ENCODE assay signal across 12 mouse cellular contexts in genomic region chr9:48817907-48818306, GRCm38 (mm10).
"Had no signal": no experiment of that assay in that cellular context is flagged by ENCODE, and none has a peak within 500 bp of the region (broad histone marks: within the 10 kb centered on the region; RNA-seq: fewer than 3 reads in every experiment).

No protein-coding gene starts in this region.

- H3K36me3 ChIP-seq: limb, embryonic 12.5 days; limb, embryonic 15.5 days had no signal

- H3K9me3 ChIP-seq: limb, embryonic 12.5 days; limb, embryonic 15.5 days had no signal

- H3K27ac ChIP-seq: kidney, postnatal 0 days; limb, embryonic 12.5 days; limb, embryonic 15.5 days; liver, embryonic 14.5 days had no signal

- H3K4me3 ChIP-seq: limb, embryonic 12.5 days; limb, embryonic 15.5 days had no signal

- DNase-seq: left cerebral cortex, postnatal 4 days; liver, postnatal 0 days; lung, embryonic 14.5 days; midbrain, embryonic 14.5 days; thymus, adult 18-20 months; thymus, postnatal 36 days had no signal

- H3K9ac ChIP-seq: limb, embryonic 12.5 days; limb, embryonic 15.5 days; liver, embryonic 14.5 days; liver, postnatal 0 days; lung, embryonic 14.5 days had no signal

- H3K4me2 ChIP-seq: limb, embryonic 12.5 days; limb, embryonic 15.5 days; liver, embryonic 11.5 days; lung, embryonic 14.5 days; midbrain, embryonic 11.5 days had no signal
